Mouse (Mus musculus): ENCODE data around the gene Carmil1.
A peak's percentile ranks its signal among the peaks of the same experiment; 100 is the strongest.

The Carmil1 gene

DNA sequence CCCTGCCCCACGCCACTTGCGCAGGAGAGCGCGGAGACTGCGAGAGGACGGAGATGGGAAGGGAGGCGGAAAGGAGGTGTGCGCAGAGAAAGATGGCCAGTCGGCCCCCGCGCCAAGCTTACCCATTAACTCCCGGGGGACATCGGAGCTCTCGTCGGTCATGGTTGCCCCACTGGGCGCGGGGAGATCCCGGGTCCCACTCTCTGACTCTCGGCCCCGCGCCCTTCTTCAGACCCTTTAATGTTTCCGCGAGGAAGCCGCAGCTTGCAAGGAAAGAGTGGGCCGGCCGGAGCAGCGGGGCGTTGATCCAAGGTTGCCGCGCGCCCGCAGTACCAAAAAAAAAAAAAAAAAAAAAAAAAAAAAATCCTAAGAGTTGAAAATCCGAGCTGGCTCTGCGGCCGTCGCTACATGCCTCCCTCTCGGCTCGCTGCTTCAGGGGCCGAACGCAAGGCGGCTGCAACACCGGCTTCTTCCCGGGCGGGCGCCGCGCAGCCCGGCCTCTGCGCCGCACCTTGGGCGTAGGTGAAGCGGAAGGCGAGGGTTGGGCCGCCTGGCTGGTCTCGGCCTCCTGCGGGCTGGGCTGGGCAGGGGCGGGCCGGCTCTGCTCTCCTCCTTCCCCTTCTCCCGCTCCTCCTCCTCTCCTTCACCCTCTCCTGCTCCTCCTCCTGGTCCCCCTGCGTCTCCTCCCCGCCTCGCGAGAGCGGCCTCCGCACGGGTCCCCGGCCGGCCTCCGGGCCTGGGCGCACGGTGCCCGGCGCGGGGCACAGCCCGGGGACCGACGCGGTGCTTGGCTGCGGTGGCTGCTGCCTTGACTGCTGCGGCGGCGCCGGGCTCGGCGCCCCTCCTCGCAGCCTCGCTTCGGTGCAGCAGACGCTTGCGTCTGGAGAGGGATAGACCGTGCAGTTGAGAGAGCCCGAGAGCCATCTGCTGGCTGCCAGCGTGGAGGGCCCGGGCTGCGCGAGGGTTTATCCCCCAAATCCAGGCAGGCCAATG lies at the start of gene Carmil1:
TSS of gene Carmil1 (minus strand) at position 357 of the 993 bp plus-strand sequence.
- peak; percentile 90 for DNase-seq (ENCODE audit: extremely low spot score)

DNA sequence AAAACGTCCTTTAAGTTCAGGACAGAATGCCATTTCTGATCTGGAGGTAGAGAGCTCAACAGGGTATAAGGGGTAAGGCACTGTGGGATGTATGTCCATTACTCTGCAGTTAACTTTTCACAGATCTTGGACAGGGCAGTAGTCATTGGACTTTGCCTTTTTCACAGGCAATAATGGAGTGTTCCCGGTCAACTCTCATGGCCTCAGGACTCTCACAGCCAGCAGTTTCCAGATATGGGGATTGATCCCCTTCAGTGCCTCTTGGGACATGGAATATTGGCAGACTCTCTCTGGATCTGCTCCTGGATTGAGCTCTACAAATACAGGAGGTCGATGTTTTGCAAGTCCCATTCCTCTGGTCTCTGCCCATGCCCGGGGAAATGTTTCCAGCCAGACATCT lies 49.5 kb upstream of the Carmil1 start:
- no peak for DNase-seq (ENCODE audit: extremely low spot score)

DNA sequence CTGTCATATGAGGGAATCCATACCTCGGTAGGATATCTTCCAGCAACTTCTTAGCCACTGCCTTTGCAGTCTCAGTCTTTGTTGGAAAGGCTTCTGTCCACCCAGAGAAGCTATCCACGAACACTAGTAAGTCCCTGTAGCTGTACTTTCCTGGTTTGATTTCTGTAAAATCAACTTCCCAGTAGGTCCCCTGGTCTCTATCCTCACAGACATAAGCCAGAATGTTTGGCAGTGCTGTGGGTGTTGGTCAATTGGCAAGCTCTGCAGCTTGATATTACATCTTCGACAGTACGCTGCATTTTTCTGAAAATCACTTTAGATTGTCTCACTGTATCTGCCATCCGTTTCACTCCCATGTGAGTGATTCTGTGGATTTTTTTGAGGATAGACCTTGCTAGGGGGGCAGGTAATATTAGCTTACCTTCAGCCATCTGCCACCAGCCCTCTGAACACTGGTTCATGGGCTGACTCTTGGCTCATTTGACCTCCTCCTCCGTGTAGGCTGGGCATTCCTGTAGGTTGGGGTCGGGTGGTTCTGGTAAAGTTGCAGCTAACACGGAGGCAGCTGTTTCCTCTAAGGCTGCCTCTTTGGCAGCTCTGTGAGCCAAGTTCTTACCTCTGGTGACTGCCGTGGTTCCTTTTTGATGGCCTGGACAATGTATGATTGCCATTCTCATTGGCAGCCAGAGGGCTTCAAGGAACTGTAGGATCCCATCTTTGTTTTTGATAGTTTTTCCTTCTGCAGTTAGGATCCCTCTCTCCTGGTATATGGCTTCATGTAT lies 47.6 kb upstream of the Carmil1 start:
- DNase-seq (ENCODE audit: extremely low spot score): no peak

DNA sequence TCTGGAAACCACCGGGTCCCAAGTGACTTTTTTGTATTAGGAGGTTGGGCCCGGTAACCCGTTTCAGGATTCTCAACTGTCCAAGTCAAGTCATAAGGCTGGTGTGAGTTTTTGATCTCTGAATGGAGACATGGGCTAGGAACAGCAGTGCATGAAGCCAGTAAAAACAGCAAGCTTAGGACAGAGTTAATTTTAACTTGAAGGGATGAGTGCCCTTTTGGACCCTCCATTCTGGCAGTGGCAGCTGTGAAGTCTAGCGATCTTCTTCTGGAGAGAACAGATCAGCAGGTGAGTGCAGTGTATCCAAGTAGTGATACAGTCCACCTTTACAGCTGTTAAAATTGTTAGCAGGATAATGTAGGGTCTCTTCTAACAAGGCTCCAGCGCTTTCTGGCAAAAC lies 46.6 kb upstream of the Carmil1 start, which contains the start of gene Cmah:
TSS of gene Cmah (plus strand) at position 204 of the 400 bp plus-strand sequence.
- DNase-seq (ENCODE audit: extremely low spot score): no peak

DNA sequence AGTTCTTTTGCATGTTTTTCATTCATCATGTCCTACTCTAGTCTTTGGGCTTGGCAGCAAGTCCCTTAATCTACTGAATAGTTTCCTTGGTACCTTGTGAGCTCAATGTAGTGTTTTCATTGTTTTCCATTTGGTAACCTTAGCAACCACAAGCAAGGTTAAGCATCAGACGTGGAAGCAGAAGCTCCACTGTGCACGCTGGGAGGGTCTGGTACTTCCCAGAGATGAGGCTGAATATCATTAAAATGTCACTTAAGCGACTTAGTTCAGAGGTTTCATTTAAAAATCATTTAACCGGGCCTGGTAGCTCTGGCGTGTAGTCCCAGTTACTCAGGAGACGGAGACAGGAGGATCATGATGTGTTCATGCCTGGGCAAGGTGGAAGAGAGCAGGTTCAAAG lies 40.7 kb upstream of the Carmil1 start:
- no peak for DNase-seq (ENCODE audit: extremely low spot score)

DNA sequence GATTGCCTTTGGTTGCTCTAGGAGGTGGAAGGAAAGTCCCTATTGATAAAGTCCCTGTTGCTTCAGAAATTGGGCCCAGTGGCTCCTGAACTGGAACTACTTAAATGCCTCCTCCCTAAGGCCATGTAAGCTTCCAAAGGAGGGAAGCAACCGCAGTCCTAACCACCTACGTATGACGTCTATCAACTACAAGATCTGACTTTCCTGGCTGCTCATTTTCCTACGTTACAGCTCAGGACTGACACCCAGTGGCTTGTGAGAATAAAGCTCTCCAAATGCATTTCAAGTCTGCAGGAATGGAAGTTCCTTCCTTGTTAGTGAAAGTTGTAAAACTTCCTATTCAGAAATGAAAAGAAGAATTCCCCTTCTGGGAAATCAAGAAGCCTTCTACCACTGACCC lies 38.0 kb upstream of the Carmil1 start:
- DNase-seq (ENCODE audit: extremely low spot score): peak; percentile 22

DNA sequence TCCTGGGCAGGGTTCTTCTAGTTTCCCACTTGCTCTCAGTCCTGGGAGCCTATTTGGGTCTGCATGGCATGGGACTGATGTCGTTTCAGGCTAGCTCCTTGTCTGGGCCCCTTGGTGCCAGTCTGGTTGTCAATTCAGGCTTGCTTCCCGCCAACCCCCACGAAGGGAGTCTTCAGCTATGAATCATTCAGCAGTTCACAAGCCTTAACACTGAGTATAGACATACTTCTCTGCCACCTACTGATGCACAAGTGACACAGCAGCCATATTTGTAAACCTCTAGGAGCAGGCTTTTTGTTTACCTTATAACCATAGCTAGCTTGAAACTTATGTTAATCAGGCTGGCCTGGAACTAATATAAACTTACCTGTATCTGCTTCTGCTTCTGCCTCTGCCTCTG lies 36.0 kb upstream of the Carmil1 start:
- DNase-seq (ENCODE audit: extremely low spot score): no peak

DNA sequence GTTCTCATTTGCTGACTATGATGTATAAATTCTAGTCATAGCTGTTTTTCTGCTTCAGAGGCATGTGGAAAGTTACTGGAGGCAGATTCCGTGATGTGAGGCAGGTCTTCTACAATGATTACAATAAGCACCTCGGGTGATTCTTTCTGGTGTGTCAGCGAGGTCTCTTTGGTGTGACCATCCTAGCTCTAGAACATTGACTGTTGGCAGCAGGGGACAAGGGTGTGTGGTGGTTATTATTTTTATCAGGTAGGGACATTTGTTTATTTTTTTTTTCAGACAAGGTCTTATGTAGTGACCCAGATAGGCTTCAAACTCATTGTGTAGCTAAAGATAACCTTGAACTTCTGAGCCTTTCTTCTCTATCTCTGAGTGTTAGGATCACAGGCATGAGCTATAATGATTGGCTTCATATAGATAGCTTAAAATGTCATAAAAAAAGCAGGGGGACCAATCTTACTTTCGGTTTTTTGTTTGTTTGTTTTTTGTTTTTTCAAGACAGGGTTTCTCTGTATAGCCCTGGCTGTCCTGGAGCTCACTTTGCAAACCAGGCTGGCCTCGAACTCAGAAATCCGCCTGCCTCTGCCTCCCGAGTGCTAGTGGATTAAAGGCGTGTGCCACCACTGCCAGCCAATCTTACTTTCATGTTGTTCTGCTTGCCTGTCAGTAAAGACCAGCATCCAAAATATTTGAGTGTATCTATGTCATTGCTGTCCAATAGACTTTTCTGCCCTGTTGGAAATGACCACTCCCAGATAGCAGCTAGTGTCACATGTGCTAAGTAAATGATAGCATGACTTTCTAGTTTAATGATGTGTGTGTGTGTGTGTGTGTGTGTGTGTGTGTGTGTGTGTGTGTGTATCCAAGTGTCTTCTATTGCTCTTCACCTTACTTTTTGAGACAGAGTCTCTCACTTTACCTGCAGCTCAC lies 30.7 kb upstream of the Carmil1 start:
- DNase-seq (ENCODE audit: extremely low spot score): no peak

DNA sequence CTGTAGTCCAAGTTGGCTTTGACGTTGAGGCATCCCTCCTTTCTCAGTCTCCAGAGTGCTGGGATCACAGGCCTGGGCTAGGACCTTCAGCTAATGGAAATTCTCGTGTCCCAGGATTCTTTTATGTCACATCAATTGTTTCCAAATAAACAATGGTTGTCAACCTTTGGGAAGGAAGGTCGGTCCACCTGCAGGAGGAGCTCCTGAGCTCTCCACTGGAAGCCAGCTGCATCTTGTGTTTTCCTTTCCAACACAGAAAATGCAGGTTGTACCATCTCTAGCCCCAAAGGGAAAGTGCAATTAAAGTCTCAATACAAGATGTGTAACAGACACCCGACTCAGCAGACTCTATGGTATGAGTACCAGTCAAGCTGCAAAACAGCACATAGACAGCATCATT lies 25.7 kb upstream of the Carmil1 start:
- DNase-seq (ENCODE audit: extremely low spot score): no peak

DNA sequence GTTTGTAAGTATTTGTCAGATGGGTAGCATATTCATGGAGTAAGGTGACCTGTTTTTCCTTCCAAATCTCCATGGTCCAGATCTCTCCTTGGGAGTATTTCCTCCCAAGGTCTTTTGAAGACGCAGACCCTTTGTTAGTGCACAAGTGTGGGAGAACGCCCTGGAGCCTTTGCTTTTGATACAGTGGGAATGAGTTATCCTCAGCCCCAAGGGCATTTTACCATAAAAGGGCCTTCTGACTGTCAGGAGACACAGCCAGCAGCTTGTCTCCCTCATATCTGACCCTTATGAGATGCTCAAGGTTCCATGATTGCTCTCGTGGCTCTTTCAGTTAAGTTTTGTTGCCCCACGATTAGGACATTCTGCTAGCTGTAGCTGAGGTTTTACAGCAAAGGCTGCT lies 24.9 kb upstream of the Carmil1 start:
- DNase-seq (ENCODE audit: extremely low spot score): no peak

DNA sequence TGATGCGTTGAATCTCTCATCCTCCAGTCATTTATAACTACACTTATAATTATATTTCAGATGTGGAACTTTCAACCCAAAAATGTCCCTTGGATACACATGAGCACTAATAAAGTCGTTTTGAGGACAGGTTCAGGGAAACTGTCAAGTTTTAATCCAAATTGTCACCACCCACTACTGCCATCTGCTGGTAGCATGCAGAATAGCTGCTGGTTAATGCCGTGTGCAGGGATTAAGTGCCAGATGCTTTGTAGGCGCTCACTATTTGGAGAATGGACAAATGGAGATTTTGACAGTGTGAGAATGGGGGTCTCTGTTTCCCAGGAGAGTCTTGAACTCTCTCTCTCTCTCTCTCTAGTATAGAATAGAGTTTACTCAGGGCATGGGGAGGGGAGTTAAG lies 16.7 kb upstream of the Carmil1 start:
- peak; percentile 57 for DNase-seq (ENCODE audit: extremely low spot score)

DNA sequence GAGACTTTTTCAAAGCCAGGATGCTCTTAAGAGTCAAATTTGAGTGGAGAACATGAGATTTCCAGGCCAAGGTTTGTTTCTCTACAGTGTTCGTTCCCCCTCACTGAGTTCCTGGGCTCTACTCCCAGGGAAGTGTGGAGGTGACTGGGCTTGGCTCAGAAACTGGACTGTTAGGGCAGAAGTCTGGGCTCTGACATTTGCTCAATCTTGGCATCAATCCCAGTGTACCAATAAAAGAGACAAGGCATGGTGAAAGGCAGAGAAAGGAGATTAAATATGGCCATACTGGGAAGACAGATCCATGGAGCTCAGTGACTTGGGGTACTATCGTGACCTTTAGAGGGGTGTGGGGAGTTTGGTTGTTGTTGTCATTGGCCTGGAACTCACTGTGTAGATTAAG lies 6.8 kb upstream of the Carmil1 start:
- no peak for DNase-seq (ENCODE audit: extremely low spot score)

DNA sequence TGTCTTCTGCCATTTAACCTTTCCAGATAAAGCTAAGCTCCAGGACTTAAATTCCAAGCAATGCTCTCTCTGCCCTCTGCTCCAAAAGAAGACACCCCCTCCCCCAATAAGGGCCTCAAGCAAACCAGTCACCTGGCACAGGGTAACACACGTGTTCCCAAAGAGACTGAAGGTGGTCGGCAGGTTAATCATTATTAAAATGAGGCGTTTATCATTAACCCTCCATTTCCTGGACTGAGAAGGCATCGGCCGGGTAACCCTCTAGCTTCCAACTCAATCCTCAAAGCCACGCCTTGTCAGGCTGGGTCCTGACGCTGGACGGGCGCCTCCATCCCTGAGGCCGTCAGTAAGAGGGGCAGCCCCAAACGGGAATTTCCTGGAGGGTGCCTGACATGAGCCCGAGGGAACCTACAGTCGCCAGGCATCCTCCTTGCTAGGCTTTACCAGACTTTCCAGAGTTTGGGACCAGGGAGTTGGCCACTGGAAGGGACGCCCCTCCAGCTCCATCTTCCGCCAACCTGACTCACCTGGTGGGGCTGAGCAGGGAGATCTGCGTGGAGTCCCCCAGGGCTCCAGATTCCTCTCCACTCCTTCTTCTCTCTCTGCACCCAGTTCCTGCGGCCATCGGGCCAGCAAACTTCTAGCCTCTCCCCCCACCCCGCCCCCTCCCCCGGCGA lies 695 bp downstream of the Carmil1 start:
- peak; percentile 54 for DNase-seq (ENCODE audit: extremely low spot score)

DNA sequence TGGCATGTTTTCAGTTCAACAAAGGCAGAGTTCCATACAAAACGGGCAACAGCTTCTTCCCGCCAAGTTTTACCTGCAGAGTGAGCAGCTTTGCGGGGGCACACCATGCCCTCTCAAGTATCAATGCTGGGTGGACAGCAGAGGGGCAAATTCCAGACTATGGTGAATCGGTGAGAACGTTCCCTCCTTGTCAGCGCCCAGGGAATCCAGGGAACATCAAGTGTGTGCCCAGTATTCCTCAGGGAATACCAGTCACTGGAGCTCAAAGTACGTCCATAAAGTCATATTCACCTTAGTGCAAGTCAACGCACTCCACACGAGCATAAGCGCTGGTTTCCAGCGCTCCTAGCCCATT lies 1.2 kb downstream of the Carmil1 start:
- DNase-seq (ENCODE audit: extremely low spot score): no peak

DNA sequence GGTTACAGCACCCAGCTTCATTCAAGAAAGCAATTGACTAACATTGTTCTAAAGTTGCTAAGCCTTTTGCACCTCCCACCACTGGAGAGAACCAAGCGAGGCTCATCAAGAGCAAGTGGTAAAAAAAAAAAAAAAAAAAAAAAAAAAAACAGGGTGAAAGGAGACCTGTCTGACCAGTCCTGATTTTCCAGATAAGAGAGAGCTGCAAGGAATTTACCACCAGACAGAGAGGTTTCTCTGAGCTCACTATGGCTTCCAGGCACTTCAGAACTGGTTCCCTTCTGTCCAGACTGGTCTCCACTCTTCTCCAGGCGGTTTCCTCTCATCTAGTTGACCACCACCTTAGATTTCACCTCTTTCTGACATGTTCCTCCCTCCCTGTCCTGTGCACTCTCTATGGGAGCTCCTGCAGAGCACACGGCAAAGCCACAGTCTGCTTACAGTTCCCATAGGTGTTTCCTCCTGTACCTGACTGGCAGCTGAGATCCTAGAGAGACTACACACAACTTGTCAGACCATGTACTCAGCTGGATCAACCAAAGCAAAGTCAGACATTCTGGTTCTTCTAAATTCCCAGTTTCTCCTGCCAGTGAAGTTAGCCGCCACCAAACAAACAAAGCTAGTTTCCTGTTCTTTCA lies 7.7 kb downstream of the Carmil1 start:
- no peak for DNase-seq (ENCODE audit: extremely low spot score)

DNA sequence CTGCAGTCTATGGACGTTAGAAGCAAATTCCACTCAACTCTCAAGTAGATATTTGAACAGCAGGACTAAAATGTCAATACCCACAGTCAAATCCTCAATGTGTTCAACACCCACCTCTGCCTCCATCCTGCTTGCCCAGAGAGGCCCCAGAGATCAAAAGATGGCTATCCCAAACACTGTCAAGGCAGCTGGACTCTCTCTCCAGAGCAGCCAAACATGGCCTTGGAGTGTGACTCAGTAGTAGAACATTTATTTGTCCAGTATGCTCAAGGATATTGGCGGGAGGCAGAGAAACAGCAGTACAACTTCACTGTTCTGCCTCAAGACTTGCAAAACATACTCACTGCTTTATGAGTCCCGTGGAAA lies 11.5 kb downstream of the Carmil1 start:
- no peak for DNase-seq (ENCODE audit: extremely low spot score)

DNA sequence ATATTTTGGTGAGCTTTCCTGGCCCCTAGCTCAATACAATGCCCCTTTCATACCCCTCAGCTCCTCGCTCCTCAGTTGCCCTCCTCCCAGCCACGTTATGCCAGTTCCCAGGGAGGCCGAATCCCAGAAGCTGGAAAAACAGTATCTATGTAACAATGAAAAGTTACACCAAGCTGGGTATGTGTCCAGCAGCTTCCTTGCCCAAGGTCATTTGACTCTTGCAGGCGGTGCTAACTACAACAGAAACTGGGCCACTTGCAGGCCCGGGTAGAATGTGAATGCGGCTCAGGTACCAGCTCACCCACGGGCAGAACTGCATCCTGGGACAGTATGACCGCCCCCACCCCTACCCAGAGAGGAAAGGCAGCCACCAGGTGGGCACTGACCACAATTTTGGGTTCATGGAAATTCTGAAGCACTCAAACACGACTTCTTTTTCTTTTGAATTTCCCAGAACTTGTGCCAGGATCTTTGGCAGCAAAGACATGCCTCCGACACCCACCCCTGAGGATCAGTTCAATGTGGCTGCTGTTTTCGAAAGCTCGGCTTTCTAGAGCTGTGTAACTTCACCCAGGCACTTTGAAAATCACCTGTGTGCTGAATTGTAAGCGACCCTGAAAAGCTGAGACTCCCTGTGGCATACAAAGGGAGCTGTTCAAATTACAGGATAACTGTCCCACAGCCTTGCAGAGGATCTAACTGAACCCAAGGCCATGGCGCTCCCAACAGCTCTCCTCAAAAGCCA lies 12.1 kb downstream of the Carmil1 start:
- no peak for DNase-seq (ENCODE audit: extremely low spot score)

DNA sequence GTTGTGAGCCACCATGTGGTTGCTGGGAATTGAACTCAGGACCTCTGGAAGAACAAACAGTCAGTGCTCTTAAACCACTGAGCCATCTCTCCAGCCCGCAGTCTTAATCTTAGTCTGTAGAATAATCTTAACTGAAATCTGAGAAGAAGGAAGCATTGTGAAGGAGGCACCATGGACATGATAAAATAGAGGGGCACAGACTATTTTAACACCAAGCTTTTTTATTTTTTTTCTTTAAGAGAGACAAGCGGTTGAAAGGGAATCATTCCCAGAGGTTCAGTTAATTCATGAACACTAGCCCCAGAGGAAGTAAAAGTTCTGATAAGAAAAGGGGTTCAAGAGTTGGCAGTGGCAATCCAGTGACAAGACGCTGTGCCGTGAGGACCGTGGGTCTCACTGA lies 15.8 kb downstream of the Carmil1 start:
- no peak for DNase-seq (ENCODE audit: extremely low spot score)

DNA sequence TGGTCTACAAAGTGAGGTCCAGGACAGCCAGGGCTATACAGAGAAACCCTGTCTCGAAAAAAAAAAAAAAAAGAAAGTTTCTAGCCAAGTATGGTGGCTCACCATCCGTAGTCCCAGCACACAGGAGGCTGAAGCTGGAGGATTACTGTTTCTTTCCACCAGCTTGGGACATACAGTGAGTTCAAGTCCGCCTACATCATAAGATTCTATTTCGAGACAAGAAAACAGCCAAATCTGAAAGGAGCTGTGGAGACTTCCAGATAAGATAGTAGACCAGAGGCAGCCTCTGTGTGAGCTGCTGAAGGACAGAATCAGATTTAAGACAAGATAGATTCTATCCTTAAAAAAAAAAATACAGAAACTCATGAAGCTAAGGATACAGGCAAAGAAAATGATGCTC lies 17.0 kb downstream of the Carmil1 start:
- DNase-seq (ENCODE audit: extremely low spot score): no peak

Data from embryo, embryonic 9.5 days (tissue).